Mouse (Mus musculus) adrenal gland, adult 18-20 months (tissue): ENCODE results near the gene Acox2. TPM values are rescaled to one million over a fixed set of nuclear protein-coding genes. Genes with fewer than 3 reads are reported as not detected.
A peak's percentile ranks its signal among the peaks of the same experiment; 100 is the strongest.

ENCODE experiments used
- DNase-seq, 2 experiments: peaks; one replicate each; pipeline ENCODE4 v3.0.0; 2021 to 2022; ENCODE audit warnings: low spot score in 2 of 2
- total RNA-seq, 2 experiments: library from RNA; stranded (reverse); gene quantifications; 1 replicate in 1 of 2; 2 replicates in 1 of 2; pipeline ENCODE4 v1.2.3; 2021

Gene Acox2
- total RNA-seq, 2 experiments from 2014 or later, result 0.23 to 1.7 TPM

DNA sequence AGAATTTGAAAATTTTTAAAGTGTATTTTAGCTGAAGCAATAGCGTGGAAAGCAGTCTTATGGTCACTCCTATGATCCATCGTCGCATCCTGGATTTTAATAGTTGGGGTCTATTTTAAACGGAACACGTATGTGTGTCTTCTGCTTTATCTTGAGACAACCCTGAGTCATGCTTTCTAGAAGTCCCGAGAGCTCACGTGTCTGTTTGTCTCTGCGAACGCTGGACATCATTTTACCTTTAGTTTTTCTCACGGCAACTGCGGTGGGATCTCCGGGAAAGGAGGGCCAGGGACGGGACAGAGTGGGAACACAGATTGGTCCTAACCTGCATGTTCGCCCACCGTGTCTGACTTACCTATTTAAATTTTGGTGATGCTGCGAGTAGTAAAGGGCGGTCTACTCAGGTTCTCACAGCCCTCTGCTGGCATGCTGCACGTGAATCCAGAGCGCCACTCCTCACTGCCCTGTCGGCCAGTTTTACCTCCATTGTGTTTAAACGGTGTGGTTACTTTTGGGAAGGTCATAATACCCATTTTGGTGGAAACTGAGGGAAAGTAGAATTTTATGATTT, 43.9 kb downstream of the Acox2 start:
- no peak for DNase-seq

DNA sequence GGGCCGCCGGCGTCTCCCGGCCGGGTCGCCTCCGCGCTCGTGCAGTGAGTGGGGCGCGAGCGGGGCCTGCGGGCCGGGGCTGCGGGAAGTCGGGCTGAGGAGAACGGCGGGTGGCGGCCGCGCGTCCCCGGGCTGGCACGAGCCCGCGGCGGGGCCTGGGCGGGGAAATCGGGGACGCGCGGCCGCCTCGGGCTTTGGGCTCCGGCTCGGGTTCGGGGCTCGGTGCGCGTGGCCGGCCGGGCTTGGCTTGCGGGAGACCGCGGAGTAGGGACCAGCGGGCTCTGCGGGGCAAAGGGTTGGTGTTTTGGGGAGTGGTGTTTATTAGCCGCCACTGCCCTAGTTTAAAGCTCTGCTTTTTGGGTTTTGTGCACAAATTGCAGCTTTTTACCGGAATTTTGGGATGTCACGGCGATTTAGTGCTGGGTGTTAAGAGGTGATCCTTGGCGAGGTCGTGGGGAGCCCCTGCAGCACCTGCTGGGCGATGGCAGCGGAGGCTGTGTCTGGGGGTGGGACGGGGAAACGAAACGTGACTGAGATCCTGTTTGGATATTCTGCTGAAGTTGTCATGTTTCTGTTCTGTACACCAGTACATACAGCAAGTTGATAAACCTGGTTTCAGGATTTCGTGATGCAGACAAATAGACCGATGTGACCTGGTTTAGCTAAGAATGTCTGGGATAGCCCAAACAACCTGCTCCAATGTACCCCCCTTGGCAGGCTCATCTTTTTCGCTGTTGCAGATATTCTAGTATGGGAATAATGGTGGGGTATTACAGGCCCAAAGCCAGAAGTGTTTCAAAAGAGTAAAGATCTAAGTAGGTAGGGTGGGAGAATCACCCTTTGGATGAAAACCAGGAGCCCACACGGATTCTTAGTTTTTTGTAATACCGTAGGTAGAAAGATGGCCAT, 44.6 kb downstream of the Acox2 start:
- DNase-seq, result peak; percentile 81

DNA sequence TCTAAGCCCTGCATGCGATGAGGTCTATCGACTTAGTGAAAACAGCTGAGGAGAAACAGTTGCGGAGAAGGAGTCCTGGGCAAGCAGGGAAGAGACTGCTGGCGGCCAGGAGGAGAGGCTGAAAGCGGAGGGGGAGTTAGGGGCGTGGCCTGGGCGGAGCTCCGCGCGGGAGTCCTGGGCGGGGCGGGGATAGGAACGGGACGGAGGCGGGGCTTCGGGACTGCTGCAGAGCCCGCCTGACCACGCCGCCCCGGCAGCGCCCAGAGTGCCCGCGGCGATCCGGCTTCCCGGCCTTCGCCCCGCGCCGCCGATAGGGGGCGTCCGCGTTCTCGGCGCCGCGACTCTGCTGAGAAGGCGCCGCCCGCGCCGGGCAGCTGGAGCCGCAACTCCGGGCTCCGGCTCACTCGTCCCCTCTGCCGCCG, 45.3 kb downstream of the Acox2 start, which contains the start of gene Kctd6:
TSS of gene Kctd6 (plus strand) at position 338 of the 422 bp plus-strand sequence.
- DNase-seq, result peak; percentile 98 to 99

DNA sequence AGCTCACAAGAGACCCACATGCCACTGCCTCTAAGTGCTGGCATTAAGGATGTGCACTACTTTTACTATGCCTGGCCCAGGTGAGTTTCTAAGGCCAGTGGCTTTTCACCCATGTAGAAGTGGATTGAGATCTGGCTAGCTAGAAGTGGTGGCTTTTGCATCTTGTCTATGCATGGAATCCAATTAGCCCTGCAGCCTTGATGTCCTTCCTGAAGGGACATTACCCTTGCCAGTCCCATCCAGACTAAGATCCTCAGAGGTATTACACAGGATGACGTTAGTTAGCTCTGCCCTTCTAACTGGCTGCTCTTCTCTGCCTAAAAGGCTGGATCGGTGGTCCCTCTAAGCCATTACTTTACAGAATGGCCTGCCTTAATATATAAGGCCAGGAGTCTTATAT, 46.2 kb downstream of the Acox2 start:
- no peak for DNase-seq

DNA sequence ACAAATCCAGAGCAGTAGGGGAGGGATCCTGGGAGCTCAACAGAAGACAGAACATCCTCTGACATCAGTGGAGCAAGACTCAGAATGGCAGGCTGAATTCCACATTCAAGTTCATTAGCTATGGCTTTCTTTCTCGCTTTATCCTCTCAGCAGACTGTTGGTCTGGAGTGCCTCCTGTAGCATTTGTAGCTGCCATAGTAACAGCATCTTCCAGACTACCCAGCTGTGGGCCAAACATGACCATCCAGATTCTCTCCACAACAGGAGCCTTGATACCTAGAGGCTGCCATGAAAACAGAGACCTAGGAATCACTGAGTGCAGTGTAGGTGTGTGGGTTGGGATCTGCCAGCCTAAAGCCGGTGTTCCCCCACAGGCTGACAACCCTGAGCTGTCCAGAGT, 49.3 kb downstream of the Acox2 start:
- DNase-seq, result no peak

DNA sequence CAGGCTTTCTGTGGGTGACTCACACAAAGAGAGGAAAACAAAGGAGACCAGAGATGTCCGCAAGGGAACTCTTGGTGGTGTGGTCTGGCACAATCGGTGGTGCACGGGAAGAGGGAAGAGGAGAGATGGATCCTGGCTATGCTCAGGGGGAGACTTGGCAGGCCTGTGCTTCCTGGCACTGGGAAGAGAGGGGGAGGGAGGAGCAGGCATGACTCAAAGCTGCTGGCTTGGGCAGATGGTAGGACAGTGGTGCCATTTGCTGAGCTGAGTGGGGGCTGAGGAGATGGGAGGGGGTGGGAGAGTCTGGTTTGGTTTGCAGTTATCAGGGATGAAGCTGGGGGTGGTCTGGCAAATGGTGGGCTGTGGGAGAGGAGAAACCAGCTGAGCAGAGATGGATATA, 50.3 kb downstream of the Acox2 start:
- no peak for DNase-seq

DNA sequence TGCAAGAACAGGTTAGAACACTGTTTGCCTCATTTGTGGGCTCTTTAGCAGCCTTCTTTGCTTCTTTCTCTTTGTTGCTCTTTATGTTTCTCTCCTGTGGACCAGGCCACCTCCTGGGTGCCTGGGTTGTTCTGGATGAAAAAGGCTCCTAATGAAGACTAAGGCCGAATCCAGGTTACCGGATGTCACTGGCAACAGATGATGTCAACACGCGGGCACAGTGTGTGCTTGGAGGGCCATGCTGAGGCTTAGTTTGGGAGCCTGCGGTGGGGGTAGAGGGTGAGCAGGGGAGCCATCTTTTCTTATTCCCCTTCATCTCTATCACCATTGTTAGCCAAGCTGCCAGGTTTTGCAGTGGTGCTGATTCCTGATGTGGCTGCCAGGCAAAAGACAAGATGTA, 51.6 kb downstream of the Acox2 start:
- DNase-seq, result no peak

DNA sequence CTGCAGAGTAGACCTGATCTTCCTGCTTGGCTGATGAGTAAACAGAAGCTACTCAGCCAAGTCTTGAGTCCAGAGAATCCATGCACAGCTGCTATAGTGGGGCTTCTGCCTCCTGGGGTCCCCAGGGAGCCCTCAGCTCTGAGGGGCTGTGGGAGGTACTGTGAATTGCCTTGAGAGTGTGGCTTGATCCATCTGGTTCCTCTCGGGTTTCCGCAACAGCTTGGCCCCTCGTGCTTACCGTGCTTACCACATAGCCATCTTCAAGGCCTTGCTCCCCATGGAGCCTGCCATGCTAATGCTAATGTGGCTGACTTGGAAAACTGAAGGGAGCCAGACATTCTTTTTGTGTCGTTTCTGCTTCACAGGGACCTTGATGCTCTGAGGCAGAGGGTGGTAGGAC, 52.0 kb downstream of the Acox2 start:
- DNase-seq, result no peak

DNA sequence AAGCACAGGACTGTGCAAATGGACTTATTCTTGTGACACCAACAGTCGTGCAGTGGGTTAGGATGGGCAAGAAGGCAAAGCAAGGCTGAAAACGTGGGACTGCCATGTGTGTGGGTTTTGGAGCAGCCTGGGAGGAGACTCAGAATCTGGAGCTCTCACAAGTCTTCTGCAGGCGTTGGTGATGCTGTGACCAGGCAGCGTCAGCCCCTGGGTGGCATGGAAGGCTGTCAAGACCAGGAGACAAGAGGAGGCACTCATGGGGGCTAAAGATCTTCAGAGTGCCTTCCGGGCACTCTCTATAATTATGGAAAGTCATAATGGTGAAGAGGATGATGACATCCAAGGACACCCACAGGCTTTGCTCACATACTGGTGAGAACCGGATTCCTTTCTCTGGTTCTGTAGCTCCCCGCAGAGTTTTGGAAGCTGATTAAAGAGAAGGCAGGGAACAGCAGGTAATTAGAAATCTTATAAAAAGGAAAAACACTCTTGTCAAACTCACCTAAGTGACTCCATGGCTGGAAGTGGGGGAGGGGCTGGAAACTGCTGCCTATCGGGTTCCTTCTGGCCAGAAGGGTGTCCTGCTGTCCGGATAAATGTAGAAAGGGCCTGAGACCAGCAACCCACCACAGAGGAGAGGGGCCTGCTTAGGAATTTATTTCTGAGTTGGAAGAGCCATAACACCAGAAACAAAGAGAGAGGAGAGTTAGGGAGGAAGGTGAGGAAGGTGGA, 52.8 kb downstream of the Acox2 start:
- no peak for DNase-seq

DNA sequence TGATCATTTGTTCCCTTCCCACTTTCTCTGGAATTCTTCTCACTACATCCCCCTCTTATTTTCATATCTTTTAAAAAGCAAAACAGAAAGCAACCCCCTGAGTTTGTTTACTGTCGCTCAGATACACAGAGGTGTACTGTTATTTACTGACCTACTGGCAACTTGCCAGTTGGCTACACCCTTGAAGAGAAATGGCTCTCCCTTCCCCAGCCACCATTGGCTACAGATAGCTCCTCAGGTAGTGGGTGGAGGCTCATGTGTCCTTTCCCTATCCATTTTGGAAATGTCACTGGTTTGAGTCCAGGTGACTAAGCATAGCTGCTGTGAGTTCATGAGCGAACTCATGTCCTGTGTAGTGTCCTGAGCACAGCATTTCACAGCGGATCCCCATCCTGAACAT, 57.4 kb downstream of the Acox2 start:
- no peak for DNase-seq

DNA sequence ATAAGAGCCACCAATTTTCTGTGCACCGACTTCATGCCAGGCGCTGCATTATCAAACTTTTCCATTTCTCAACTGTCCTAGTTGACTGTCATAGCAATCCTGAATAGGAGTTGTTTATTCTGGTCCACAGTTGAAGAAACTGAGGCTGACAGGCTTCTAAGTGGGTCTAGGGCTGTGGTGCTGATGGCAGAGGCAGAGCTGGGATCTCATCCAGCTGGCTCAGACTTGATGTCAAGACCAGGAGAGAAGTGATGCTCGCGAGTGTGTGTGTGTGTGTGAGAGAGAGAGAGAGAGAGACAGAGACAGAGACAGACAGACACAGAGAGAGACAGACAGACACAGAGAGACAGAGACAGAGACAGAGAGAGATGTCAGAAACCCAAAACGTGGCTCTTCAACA, 58.4 kb downstream of the Acox2 start:
- DNase-seq, result no peak

DNA sequence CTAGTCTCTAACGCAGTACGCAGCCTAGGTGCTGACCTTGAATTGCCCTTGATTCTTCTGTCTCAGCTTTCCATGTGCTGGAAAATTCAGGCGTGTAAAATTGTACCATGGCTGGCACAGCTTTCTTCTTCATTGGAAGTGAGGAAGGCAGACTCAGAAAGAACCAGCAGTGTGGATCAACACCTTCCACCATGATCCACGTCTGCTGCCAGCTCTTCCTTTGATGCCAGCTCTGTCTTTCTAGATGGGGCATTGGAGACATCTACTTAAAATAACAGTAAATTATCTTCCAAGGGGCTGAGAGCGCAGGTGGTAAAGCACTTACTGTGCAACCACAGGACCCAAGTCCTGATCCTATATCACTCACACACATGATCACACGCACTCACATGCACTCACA, 66.4 kb downstream of the Acox2 start:
- no peak for DNase-seq

DNA sequence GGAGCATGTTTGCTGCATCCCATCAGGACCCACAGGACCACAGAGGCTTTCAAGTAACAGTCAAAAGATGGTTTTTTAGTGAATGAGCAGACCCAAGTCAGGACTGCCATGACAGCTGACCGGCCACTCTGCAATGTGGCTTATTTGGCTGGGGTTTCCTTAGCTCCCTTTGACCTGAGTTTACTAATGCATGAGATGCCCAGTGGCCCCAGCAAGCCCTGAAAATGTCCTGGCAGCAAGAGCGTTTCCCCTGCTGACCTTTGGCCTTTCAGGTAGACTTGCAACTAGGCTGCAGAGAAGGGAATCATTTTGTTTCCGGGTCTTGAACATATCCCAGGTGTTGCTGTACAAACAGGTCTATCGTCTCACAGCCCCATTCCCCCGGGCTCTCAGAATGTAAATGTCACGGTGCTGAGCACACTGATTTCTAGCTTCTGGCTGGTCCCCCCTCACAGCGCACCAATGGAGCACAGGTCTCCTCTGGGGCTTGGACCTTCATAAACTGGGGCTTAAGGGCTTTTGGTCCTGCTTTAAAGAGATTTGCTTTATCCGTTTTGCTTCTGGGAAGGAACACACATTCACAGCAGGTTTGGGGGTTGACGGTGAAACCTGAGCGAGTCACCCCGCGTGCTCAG, 67.7 kb downstream of the Acox2 start:
- no peak for DNase-seq

DNA sequence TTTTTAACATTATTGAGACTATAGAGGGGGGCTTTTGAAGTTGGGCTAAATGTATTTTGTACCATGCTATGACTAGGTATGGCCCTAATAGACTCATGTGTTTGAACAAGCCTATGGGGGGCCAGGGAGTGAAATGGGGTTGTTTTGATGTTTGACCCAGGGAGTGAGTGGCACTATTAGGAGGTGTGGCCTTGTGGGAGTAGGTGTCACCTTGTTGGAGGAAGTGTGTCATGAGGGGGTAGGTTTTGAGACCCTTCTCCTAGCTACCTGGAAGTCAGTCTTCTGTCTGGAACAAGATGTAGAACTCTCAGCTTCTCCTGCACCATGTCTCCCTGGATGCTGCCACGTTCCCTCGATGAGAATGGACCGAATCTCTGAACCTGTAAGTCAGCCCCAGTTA, 68.6 kb downstream of the Acox2 start:
- no peak for DNase-seq

DNA sequence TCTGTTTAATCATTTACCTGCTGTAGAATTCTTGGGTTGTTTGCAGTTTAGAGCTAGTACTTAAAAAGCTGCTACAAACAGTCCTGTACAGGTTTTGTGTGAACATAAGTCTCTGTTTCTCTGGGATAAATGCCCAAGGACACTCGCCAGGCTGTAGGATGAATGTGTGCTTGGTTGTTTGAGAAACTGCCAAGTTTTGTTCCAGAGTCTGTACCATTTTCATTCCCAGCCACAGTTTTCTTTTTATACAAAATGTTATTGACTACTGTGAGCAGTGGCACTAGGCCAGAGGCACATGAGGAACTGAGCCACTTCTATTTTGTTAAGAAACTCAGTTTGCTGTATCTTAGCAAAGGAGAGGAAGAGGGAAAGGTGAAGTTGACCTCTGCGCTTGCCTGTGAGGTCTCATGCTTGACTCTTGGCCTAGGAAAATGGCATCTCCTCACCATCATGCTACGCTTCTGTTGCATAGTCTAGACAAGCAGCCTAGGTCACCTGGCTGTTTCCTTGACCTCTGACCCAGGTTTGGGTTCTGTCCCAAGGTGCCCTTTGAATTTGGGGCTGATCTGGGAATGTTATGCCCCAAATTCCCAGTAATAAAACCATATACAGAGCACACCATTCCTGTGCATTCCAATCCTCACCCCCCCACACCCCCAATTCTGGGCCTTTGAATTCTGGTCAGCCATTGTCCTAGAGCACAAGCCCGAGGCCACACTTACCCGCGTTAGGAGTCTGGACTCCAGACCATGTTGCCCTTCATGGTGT, 72.7 kb downstream of the Acox2 start:
- no peak for DNase-seq

DNA sequence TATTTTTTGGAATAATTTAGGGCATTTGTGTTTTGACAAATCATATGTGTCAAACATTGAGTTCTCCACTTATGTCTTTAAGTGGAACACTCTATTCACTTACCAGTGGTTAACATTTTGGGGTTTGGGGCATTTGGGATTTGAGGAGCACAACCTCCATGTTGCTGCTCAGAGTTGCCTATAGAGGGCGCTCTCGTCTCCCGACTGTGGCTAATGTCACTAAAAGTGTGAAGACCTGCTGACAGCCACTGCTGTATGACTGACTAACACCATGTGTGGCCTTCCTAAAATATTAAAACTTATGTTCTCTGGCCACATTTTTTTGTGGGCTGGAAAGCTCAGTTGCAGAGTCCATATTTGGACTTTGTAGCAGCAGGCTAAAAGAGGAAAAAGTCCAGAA, 75.8 kb downstream of the Acox2 start:
- no peak for DNase-seq

DNA sequence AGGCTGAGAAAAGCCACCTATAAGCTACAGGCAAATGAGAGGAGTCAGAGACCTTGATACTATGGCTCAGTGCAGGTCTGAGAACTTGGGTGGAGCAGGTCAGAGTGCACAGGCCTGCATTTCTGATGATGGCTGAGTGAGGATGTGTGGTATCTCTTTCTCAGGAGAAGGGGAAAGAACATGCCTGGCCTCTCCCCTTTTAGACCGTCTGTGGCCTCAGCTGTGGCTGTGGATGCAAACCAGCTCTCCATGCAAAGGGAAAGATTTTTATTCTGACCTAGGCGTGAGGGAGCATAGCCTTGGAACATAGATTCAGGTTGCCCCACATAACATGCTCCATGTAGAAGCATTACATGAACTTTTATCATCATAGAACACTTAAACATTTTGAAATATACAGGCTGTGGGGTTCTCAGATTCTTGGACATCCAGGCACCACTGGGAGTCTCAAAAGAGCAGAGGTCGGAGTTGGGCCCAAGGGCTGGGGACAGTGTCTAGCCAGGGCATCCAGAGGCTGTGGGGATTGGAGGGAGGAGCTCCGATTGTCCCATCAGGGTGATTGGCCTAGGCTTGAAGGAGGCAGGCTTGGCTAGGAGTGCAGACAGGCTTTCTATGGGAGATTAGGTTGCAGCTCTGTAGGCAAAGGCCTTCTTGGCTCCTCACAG, 78.7 kb downstream of the Acox2 start:
- DNase-seq, result no peak

DNA sequence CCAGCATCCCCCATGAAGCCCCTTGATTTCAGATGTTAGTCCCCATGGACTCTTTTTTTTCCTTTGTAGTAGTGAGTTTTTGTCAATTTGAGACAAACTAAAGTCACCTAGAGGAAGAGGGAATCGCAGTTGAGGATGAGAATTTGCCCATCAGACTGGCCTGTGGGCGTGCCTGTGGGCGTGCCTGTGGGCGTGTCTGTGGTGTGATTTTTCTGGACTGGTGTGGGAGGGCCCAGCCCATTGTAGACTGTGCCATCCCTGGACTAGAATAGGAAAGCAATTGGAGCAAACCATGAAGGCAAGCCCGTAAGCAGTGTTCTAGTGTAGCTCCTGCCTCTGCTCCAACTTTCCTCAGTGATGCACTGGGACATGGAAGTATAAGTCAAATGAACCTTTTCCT, 82.9 kb downstream of the Acox2 start:
- no peak for DNase-seq
